Mouse (Mus musculus) layer of hippocampus, adult 2 months (tissue): ENCODE results near the gene Upp2. TPM values are rescaled to one million over a fixed set of nuclear protein-coding genes. Genes with fewer than 3 reads are reported as not detected.

Source experiments
- DNase-seq, 2 experiments: peaks; one replicate each; pipeline ENCODE4 v3.0.0; 2022; ENCODE audit warnings: low spot score in 2 of 2
- H3K27ac ChIP-seq: fragments of 200-600 bp; 2 replicates; pipeline ENCODE4 v1.8.1; 2022
- H3K4me3 ChIP-seq: fragments of 200-600 bp; 2 replicates; pipeline ENCODE4 v1.8.1; 2022; ENCODE audit warnings: mild to moderate bottlenecking
- CTCF ChIP-seq: fragments of 200-600 bp; conservative IDR thresholded peaks from 2 replicates; pipeline ENCODE4 v1.8.1; 2022; ENCODE audit warnings: antibody characterized with exemption, mild to moderate bottlenecking, moderate library complexity
- total RNA-seq, 2 experiments: library from RNA; stranded (reverse); gene quantifications; 2 replicates each; pipeline ENCODE4 v1.2.3; 2021

Upp2 gene
- total RNA-seq, 2 experiments from 2014 or later = 32.7 to 38.5 TPM

- H3K4me3 ChIP-seq = no peak overlapping the region
- TF ChIP-seq CTCF = no peak
- peak overlapping the region; percentile 83 for H3K27ac ChIP-seq
- no peak for DNase-seq
Measured at GRCm38 (mm10) chr2:58534379-58534778, 32.7 kb upstream of the Upp2 start.

- Histone ChIP-seq H3K27ac (no peak overlapping the region; the same call in 1 of the 2 replicates), H3K4me3 (no peak overlapping the region)
- no peak for TF ChIP-seq CTCF
- DNase-seq = no peak
Measured at GRCm38 (mm10) chr2:58535233-58535632, 31.9 kb upstream of the Upp2 start.

- no peak overlapping the region for H3K4me3 ChIP-seq
- TF ChIP-seq CTCF = no peak
- H3K27ac ChIP-seq = no peak overlapping the region
- no peak for DNase-seq
Measured at GRCm38 (mm10) chr2:58536796-58537195, 30.3 kb upstream of the Upp2 start.

DNA sequence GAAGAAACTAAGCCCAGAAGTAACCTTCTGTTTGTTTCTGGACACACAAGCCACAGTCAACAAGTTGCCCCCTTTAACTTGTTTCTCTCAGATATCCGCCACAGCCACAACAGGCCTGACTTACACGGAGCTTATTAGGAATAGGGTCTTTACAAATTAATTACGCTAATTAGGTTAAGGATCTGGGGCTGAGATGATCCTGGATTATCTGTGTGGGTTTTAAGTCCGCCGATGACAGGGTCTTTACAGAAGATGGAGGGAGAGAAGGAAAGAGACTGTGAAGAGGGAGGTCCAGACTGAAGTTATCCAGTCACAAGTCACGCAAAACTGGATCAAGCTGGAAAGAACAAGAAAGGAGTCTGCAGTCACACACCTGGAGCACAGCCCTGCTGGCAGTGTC is 28.9 kb upstream of the Upp2 start:
- DNase-seq = no peak
- TF ChIP-seq CTCF = no peak
- H3K27ac ChIP-seq = no peak overlapping the region
- H3K4me3 ChIP-seq = no peak overlapping the region

GRCm38 (mm10) chr2:58543252-58543651 is 23.8 kb upstream of the Upp2 start:
- TF ChIP-seq CTCF = no peak
- DNase-seq = no peak

DNA sequence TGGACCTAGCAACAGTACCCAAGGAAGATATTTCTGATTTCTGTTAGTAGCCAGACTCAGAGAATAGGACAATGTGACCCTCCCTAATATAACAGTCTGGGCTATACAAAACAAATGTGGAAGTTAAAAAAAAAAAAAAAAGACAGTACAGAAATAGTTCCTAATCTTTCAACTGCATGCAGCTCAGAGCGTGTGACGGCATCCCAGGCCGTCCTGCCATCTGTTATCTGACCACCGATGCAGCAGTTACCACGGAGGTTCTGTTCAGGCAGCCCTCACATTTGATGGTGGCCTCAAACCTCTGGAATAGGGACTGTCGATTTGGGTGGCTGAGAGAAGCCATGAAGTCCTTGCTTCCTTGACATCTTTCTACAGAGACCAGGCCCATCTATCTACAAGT is 22.7 kb upstream of the Upp2 start:
- no peak overlapping the region for H3K27ac ChIP-seq
- no peak overlapping the region for H3K4me3 ChIP-seq
- no peak for DNase-seq
- TF ChIP-seq CTCF = no peak

More at GRCm38 (mm10) chr2:58543252-58543651, 23.8 kb upstream of the Upp2 start:
- Histone ChIP-seq H3K4me3 (no peak overlapping the region), H3K27ac (no peak overlapping the region)

- Histone ChIP-seq H3K4me3 (no peak overlapping the region), H3K27ac (no peak overlapping the region)
- no peak for DNase-seq
- TF ChIP-seq CTCF = no peak
Measured at GRCm38 (mm10) chr2:58546264-58546663, 20.8 kb upstream of the Upp2 start.

DNA sequence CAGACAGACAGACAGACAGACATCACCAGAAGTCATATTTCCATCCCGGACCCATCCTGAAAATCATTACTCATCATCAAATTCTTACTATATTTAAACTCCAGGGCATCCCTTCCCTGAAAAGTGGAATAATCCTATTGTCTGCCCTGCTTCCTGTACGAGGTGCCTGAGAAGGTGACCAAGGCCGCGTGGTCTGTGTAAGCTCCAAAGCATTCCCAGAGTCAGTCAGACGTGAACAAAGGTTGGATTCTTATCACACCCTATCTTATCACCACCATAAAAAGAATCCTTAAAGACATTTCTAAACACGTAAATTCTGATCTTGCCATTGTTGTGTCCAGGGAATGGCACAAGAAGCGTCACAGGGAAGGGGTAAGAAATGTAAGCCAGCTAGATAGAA is 18.2 kb upstream of the Upp2 start:
- no peak for TF ChIP-seq CTCF
- Histone ChIP-seq H3K4me3 (no peak overlapping the region), H3K27ac (no peak overlapping the region)
- no peak for DNase-seq

GRCm38 (mm10) chr2:58549960-58550359 is 17.1 kb upstream of the Upp2 start:
- DNase-seq = no peak
- TF ChIP-seq CTCF = no peak
- Histone ChIP-seq H3K27ac (no peak overlapping the region; the same call in 1 of the 2 replicates), H3K4me3 (no peak overlapping the region)

- Histone ChIP-seq H3K4me3 (no peak overlapping the region), H3K27ac (no peak overlapping the region; the same call in 1 of the 2 replicates)
- TF ChIP-seq CTCF = no peak
- no peak for DNase-seq
Measured at GRCm38 (mm10) chr2:58550488-58550887, 16.6 kb upstream of the Upp2 start.

DNA sequence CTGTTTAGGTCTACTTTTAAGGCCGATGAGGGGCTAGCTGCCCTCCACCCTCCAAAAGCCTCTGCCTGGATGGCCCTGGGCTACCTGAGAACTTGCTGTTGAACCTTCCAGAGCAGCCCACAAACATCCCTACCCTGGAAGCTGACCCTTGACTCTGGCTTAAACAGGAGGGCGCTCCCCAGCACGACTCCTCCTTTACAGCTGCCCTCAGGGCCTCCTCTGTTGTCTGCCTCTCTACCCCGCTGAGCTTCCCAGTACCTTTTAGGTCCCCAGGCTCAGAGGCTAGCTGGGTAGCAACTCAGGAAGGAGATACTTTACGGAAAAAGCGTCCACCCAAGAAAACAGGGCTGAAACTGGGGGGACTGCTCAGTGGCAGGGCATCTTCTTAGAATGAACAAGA is 15.2 kb upstream of the Upp2 start:
- Histone ChIP-seq H3K27ac (no peak overlapping the region), H3K4me3 (no peak overlapping the region)
- TF ChIP-seq CTCF = no peak
- no peak for DNase-seq

GRCm38 (mm10) chr2:58552296-58552695 is 14.8 kb upstream of the Upp2 start:
- Histone ChIP-seq H3K27ac (no peak overlapping the region), H3K4me3 (no peak overlapping the region)
- DNase-seq = no peak
- TF ChIP-seq CTCF = no peak

DNA sequence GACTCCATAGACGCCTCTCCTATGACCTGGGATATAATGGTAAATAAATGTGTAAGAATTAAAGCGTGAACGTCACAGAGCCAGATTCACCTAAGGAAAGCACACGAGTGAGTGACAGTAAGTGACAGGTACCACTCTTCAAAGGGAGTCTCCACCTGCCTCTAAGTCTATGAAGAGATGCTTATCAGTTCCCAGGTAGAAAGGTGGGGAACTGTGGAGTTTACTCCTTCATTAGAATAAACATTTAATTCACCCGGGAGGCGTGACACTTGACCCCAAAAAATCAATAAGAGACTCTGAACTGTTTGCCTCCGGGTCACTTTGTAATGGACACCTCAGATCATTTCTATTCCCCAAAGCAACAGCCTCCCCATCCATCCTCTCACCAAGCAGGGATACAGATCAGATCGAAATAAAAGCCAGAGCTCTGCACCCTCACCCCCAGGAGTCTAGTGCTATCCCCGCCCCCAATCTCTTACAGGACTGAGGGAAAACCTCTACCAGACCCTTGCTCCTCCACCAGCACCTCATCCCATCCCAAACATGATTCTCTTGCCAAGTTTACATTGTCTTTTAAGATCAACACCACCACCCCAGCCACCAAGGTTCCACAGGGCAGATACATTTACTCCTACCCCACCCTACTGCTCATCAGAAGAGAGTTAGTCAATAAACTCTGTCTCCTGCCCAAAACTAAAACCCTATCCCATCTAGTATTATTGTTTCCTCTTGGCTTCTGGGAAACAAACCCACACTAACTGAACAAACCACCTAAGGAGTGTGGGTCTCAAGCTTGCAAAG is 9.9 kb upstream of the Upp2 start:
- no peak overlapping the region for H3K27ac ChIP-seq
- no peak overlapping the region for H3K4me3 ChIP-seq
- no peak for TF ChIP-seq CTCF
- no peak for DNase-seq

- TF ChIP-seq CTCF = no peak
- Histone ChIP-seq H3K27ac (peak overlapping the region; percentile 32; the same call in 1 of the 2 replicates), H3K4me3 (no peak overlapping the region)
- no peak for DNase-seq
Measured at GRCm38 (mm10) chr2:58562137-58562536, 5.0 kb upstream of the Upp2 start.
